Mouse (Mus musculus): ENCODE results near the gene Cfap126.
"Not testable (repeated sequence)": the region's sequence is repeated elsewhere in the genome, so short reads cannot be mapped to it uniquely, and the experiment has no call there.

The Cfap126 gene

DNA sequence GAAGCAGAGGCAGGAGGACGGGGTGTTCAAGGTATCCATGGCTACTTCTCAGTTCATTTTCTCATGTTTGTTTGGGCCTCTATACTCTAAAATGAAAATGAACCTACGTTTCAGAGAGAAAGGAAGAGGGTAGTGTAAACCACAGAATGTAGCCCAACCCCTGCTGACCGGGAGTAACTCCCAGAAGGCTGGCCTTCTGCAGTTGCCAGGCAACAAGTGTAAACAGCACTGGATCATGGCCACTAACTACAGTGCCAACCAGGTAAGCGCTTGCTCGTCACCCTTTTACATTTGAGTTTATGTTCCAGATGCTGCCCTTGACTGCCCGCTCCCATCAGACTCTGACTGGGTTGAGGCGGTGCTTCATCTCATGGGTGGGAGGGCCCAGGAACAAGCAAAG, 9.2 kb downstream of the Cfap126 start:
- no peak for DNase-seq (ENCODE audit: low spot score in 2 of 2)

DNA sequence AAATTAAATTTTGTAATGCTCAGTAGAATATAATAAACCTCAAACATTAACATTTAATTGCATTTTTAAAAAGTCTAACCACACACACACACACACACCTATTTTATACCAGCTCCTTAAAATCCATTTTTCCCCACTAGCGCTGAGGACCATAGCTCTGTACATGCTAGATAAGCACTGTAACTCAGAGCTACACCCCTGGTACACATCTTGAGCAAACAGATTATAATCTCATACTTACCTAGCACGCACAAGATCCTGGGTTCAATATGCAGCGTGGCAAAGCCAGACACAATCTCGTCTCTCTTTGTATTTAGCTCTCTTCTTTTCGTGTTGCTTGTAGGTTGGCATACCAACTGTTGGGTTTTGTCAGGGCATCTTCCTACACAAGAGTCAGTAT, 10.7 kb downstream of the Cfap126 start:
- DNase-seq (ENCODE audit: low spot score in 2 of 2), result no peak

DNA sequence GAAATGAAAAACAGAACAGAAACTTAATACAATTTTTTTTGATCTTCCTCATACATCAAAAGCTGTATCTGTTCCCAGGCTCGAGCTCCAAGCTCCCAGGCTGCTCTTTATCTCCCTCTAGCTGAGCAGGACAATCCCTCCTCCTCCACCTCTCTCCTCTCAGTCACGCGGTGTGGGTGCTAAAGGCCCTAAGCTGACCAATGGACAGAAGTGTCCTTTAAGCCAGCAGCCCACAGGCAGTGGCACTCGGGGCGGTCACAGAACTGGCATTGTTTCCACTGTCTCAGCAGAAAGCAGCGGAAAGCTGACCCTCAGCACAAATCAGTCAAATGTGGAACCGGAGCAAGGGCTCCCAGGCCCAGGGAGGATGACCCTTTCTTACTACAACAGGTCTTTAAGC, 15.5 kb downstream of the Cfap126 start:
- peak in 1 of 2 experiments; percentile 23 for DNase-seq (ENCODE audit: low spot score in 2 of 2)

DNA sequence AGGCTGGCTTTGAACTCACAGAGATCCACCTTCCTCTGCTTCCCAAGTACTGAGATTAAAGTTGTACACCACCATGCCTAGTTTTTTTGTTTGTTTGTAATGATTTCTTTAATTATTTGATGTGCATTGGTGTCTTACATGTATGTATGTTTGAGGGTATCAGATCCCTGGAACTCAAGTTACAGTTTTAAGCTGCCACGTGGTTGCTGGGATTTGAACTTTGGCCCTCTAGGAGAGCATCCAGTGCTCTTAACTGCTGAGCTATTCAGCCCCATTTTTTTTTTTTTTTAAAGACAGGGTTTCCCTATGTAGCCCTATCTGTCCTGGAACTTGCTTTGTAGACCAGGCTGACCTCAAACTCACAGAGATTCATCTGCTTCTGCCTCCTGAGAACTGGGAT, 17.3 kb downstream of the Cfap126 start:
- no peak for DNase-seq (ENCODE audit: low spot score in 2 of 2)

DNA sequence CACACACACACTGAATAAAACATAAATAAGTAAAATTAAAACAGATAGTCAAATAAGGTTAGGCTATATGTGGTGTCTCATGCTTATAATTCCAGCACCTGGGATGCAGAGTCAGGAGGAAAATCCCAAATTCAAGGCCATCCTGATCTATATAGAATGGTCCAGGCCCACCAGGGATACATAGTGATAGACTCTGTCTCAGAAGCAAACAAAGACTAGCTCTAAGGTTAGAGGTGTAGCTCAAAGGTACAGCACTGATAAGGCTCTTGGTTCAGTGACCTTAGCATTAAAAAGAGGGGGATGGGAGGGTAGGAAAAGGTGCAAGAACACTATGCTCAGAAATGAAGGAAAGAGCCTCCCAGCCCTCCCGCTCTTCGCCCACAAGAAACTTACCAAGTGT, 21.9 kb downstream of the Cfap126 start:
- no peak for DNase-seq (ENCODE audit: low spot score in 2 of 2)

DNA sequence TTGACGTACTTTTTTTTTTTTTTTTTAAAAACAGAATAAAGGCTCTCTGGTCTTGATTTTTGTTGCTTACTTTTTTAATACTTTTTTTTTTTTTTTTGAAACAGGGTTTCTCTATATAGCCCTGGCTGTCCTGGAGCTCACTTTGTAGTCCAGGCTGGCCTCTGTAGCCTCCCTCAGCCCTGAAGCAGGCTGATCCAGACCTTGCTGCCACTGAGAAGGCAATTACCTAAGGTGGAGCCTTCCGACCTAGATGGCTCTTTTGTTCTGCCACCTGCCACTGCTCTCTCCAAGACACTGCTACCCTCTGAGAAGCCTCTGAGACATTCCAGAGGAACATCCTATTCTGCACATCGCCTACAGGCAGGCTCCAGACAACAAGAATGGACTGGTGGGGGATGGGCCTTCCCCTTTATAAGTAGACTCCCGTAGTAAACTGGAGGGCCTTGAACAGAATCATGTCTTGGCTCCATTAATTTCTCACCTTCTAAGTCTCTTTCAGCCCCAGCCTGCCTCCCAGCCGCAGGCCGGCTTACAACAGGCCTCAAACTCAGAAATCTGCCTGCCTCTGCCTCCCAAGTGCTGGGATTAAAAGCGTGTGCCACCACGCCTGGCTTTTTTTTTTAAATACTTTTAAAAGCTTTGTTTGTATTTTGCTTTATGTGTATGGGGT, 23.9 kb downstream of the Cfap126 start:
- not testable (repeated sequence) for DNase-seq (ENCODE audit: low spot score in 2 of 2)

DNA sequence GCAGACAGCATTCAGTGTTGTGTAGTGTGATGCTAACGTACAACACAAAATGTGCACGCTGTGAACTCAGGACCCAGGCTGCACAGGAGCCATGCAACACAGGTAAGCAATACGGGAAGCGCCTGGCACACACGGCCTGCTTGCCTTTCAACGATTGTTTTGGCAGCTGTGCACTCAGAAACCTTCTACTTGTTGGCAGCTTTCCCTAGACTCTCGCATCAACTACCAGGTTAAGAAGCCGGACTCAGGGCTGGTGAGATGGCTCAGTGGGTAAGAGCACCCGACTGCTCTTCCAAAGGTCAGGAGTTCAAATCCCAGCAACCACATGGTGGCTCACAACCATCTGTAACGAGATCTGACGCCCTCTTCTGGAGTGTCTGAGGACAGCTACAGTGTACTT, 29.3 kb downstream of the Cfap126 start:
- DNase-seq (ENCODE audit: low spot score in 2 of 2), result not testable (repeated sequence)

DNA sequence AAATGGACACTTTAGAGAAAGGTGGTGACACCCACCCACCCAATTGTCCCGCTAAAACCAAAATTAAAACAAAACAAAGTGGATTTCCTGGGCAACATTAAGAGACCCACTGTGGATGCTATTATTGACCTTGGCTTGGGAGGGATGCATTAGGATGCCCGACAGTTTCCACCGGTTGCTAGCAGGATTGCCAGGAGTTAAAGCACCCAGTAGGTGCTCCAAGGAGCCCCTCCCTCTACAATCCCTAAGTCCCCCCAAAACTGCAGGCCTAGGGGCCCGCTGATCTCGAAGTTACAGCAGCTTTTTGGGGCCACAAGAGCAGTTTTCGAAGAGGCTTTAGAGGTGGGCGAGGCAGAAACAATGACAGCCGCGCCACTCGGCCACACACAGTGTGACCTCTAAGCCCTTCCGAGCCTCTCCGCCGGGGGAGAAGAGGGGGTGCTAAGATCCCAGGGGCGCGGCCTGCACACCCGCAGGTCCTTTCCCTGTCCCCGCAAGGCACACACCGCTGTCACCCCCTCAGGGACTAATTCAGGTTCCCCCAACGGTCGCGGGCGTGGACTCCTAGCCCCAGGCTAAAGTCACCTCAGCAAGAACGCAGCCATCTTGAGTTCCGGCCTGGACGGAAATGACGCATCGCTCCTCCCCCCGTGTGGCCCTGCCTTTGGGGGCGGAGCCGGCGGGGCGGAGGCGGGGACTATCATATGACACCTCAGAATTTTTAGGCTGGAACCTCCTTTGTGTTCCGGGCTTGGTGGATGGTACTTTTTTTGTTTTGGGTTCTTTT, 36.4 kb downstream of the Cfap126 start, which contains the start of the genes Sdhc and Mpz:
TSS of gene Sdhc (minus strand) at position 630 of the 787 bp plus-strand sequence.
TSS of gene Mpz (plus strand) at position 738 of the 787 bp plus-strand sequence.
- peak; percentile 91 for DNase-seq (ENCODE audit: low spot score in 2 of 2)

DNA sequence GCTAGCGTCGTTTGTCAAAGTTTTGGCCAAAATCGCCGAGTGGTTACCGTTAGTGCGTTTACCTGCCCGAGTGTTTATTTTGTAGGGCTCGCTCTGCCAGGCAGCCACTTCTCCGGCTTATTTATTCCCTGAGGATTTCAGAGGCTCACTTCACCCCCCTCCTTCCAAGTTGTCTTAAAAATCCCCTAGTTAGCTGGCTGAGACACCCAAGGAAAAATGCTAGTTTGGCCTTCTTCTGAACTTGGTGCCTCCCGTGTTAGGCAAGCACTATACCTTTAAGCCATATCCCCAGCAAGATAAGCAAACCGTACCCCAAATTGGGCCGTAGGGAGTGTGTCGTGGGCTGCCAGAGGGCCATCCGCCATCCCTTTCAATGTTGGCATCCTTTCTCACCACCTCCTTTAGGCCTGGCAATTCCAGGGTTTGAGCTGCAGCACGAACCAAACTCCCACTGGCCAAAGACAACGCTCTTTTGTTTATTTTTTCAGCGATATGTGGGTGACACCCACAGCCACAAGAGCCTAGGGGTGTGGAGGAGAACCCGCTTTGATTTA, 37.2 kb downstream of the Cfap126 start:
- peak; percentile 23 to 27 for DNase-seq (ENCODE audit: low spot score in 2 of 2)

DNA sequence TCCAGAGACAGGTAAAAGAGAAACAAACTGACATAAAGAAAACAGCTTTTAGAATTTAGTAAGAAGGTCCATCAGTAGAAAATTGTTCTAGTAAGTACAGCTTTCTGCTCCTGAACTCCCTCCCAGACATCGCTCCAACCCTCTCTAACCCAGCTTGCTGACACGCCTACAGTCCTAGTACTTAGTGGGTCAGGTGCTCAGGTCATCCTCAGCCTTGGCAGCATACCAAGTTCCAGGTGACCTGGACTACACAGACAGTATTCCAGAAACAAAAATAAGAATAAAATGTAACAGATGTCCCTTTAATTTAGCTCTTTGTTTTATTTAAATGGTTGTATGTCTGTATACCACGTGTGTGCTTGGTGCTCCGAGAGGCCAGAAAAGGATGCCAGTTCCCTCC, 38.2 kb downstream of the Cfap126 start:
- no peak for DNase-seq (ENCODE audit: low spot score in 2 of 2)

DNA sequence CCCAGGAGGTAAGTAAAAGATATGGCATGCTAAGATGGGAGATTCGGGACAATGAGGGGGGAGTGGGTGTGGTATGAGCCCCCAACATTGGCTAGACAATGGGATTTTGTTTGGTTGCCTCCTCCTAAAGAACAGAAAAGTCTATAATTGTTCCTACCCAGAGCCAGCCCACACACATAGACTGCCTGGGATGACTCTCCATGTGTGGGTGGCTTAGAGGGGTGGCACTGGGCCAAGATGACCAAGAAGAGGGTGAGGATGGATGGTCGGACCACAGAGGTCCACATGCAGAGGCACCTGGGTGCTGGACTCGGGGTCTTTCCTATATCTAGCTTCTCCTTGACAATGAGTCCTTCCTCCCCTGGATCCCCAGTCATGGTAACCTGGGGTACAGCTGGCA, 42.9 kb downstream of the Cfap126 start:
- DNase-seq (ENCODE audit: low spot score in 2 of 2), result no peak

DNA sequence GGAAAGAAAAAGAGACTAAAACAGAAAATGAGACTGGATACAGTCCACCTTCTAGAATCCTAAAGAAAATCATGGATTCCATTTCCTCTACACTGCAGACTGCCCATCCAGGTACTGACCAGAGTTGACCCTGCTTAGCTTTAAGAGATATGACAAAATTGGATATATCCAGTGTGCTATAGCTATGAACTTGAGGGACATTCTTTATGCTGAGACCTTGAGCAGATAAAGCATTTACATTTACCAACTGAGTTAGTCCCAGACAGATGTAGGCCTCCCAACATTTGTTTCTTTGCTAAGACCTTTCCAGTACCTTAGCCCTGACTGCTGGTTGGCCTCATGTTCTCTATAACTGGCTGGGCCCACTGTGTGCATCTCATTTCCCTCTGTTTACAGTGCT, 44.2 kb downstream of the Cfap126 start:
- no peak for DNase-seq (ENCODE audit: low spot score in 2 of 2)

DNA sequence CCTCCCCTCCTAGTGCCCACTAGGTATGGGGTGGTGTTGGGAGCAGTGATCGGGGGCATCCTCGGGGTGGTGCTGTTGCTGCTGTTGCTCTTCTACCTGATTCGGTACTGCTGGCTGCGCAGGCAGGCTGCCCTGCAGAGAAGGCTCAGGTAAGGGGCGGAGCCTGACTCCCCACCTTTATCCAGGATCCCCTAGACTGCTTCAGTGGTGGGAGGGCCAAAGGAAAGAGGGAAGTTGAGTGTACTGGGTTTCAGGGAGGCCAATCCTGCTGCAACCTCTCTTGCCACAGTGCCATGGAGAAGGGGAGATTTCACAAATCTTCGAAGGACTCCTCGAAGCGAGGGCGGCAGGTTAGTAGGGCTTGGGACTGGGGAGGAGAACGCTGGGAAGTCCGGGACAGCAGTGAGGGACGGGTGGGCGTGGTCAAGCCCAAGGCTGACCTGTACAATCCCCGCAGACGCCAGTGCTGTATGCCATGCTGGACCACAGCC, 45.8 kb downstream of the Cfap126 start:
- DNase-seq (ENCODE audit: low spot score in 2 of 2), result no peak

DNA sequence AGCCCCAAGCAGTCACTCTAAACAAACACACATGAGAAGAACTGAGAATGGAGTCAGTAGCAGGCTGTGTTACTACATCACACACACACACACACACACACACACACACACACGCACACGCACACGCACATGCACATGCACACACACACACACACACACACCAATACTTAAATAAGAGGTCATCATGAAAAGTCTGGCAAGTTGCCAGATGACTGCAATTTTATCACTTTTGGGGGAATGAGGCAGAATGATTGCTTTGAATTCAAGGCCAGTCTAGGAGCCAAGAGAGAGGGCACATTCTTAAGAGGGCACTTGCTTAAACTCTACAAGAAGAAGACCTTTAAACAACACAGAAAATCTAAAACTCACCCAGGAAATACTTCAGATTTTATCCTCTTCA, 48.8 kb downstream of the Cfap126 start:
- DNase-seq (ENCODE audit: low spot score in 2 of 2), result no peak

DNA sequence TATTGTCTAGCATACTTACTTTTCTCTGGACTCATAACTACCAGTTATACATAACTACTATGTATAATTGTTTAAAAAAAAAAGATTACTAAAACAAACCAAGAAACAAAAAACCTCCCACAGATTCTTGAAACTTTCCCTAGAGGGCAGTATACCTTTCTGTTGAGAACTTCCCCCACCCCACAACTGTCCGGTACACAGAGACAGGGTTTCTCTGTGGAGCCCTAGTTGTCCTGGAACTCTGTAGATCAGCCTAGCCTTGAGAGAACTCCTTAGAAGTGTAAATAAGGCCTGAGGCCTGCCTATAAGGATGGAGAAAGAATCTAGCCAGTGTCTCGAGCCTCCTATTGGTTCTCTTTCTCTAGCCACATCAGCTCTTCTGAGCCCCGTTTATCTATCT, 50.5 kb downstream of the Cfap126 start:
- DNase-seq (ENCODE audit: low spot score in 2 of 2), result no peak

DNA sequence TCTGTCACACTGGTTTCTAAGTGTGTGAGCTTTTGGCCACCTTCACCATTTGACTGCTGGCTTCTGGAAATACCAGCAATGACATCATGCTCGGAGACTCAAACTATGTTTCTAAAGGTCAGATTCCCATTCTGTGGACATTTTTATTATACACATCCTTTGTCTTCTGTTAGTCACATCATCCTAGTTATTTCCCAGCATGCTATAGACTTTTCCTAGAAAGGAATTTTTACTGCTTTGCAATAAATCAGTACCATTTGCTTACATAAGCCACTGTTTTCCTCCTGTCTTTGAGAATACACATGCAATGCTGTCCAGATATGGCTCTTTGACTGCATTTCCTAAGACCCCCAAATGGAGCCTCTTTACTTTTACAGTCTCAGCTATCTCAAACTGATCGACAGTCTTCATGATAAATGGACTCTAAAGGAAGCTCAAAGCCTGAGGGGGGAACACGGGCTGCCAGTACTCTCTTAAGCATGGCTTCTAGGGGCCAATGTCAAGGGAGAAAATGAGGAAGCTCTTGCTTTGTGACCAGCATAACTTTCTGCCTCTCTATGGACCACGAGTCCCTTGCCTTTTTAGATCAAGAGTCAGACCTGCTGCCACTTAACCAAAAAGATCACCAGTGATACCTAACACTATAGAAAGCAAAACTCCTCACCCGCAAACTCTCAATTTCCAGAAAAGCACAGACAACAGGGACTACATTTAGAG, 52.1 kb downstream of the Cfap126 start:
- DNase-seq (ENCODE audit: low spot score in 2 of 2), result no peak

DNA sequence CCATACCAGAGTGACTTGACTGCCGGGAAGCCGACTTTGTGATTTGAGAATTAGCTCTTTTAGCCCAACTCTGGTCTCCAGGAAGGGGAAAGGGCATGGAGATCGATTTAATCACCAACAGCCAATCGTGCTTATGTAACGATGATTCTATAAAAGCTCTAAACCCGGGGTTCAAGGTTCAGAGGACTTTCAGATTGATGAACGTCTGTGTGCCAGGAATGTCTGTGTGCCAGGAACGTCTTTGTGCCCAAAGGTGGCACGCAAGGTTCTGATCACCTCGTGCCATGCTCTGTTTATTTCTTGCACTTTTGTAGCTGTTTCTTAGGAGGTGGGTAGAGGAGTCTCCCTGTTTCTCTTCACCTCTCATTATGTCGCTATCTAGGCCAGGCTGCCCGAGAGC, 55.2 kb downstream of the Cfap126 start:
- DNase-seq (ENCODE audit: low spot score in 2 of 2), result no peak

DNA sequence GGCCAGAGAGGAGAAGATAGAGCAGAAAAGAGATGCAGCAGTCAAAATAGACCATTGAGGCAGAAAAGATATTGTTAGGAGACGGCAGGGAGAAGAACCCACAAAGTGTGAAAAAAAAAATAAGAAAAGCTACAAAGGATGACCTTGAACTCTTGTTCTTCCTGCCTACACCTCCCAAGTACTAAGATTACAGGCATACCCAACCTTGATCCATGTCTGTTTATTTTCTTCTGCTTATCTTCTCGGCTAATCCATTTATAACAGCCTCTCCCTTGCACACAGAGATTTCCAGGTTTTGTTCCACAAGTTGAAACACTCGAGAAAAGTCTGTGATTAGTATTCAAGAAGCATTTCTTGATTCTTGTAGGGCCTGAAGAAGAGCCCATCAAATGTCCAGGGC, 56.2 kb downstream of the Cfap126 start:
- no peak for DNase-seq (ENCODE audit: low spot score in 2 of 2)

DNA sequence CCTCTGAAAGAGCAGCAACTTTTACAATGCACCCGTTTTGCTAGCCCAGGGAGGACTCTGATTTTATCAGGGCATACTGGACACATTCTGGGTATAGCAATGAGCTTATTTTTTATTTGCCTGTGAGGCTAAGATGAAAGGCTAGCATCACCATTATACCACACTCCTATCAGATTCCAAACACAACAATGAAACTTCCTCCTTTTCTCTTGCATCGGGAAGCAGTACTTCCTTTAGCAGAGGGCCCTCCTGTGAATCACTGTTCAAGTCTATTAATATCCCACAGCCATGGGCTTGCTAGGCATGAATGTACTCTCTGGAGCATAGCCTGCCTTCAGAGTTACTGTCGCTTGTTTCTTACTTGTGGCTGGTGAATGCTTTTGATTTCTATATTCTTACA, 57.4 kb downstream of the Cfap126 start:
- no peak for DNase-seq (ENCODE audit: low spot score in 2 of 2)

DNA sequence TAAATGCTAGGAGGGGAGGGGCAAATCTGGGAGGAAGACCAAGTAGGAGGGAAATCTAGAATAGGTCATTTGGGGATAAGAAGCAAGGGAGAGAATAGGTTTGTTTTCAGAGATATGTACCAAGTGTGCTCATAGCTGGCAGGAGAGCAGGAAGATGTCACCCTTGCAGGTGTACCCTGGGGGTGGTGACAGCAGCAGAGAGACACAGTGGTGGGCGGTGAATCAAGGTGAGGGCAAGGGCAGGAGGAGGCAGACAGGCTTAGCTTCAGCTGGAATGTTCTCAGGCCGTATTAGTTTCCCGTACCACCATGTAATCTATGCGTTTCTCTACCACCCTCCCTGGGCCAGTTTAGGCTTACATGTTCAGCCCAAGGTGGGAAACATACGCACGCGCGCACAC, 59.1 kb downstream of the Cfap126 start:
- DNase-seq (ENCODE audit: low spot score in 2 of 2), result no peak
